9 mouse cellular contexts compared by ENCODE assay signal in genomic region chr11:31940898-31941639, GRCm38 (mm10). TPM values are rescaled to one million over a fixed set of nuclear protein-coding genes. Genes with fewer than 3 reads are reported as not detected.
DNase-seq lines count a peak whose midpoint lies in the region; ATAC-seq lines count a peak whose summit lies in the region.
"Had no signal": no experiment of that assay in that cellular context is flagged by ENCODE, and none has a peak within 500 bp of the region (broad histone marks: within the 10 kb centered on the region; RNA-seq: fewer than 3 reads in every experiment).

No protein-coding gene starts in this region.

- H3K27me3 ChIP-seq in forebrain, embryonic 13.5 days, result no peaks in the 10 kb centered on the region

- H3K4me3 ChIP-seq in forebrain, embryonic 13.5 days, result no peak overlapping the region

- H3K4me1 ChIP-seq in forebrain, embryonic 13.5 days, result peaks cover 16% of the 10 kb centered on the region

- peak overlapping the region; percentile 81 for H3K27ac ChIP-seq in forebrain, embryonic 13.5 days

- H3K9me3 ChIP-seq in forebrain, embryonic 13.5 days (replicated peaks), result no peaks in the 10 kb centered on the region

- H3K4me2 ChIP-seq in forebrain, embryonic 13.5 days, result peak overlapping the region; percentile 25
- H3K4me2 ChIP-seq: liver, embryonic 11.5 days had no signal

- H3K9ac ChIP-seq in forebrain, embryonic 13.5 days, result peak overlapping the region; percentile 38

- peak; percentile 90 for ATAC-seq in forebrain, embryonic 13.5 days
- ATAC-seq: activated CD4-positive, CD25-positive, alpha-beta regulatory T cell, adult 4 months had no signal

- 70% methylated on average over 13 of the region's 13 CpGs for WGBS in forebrain, embryonic 13.5 days

- no peaks in the 10 kb centered on the region for H3K36me3 ChIP-seq in forebrain, embryonic 13.5 days (ENCODE audit: poor library complexity, severe bottlenecking)

- DNase-seq in cerebellum, adult 18-20 months, result peak; percentile 65 to 73
- DNase-seq in layer of hippocampus, postnatal 25 days (ENCODE audit: extremely low spot score in 1 of 2, low spot score in 1 of 2), result peak; percentile 33 to 60
- peak; percentile 61 for DNase-seq in retina, postnatal 1 day
- no peak for DNase-seq in gastrocnemius, adult 8-10 months (ENCODE audit: low spot score in 2 of 2)
- no peak for DNase-seq in gastrocnemius, postnatal 25 days
- DNase-seq in adrenal gland, adult 18-20 months (ENCODE audit: low spot score in 2 of 2), result no peak

RNA-seq across cellular contexts. Expression of gene 4930524B15Rik, which starts 24.3 kb away (rescaled TPM):
- 0.10 and 0.25 TPM in 2 replicates for polyA plus RNA-seq in forebrain, embryonic 13.5 days (2015; fragmentation: Nextera tagmentation; extraction: Ambion mirVana)
- total RNA-seq in layer of hippocampus, postnatal 25 days (2021), result under 1 TPM in 1 of 2 experiments, not detected in 1; 0.12 TPM
- total RNA-seq in gastrocnemius, adult 8-10 months (2022), result not detected
- not detected for total RNA-seq in gastrocnemius, postnatal 25 days (2021)
- not detected for total RNA-seq in adrenal gland, adult 18-20 months (2021)
- polyA plus RNA-seq: activated CD4-positive, CD25-positive, alpha-beta regulatory T cell, adult 4 months; liver, embryonic 11.5 days had no signal

RNA-seq across cellular contexts. Expression of gene Nsg2, which starts 59.2 kb away (rescaled TPM):
- 358 and 394 TPM in 2 replicates for polyA plus RNA-seq in forebrain, embryonic 13.5 days (2015; fragmentation: Nextera tagmentation; extraction: Ambion mirVana)
- 100 to 1,000 TPM; 682 to 735 TPM for total RNA-seq in layer of hippocampus, postnatal 25 days (2021)
- under 1 TPM in 2 of 4 experiments, not detected in 2; 0.15 to 0.19 TPM for total RNA-seq in gastrocnemius, adult 8-10 months (2022)
- total RNA-seq in gastrocnemius, postnatal 25 days (2021), result under 1 TPM; 0.26 to 0.35 TPM
- 10 to 100 TPM; 32.0 to 51.2 TPM for total RNA-seq in adrenal gland, adult 18-20 months (2021)

Comparison
In these comparisons a context has a peak if more than half of its experiments do, and no peak if none do; other contexts are left out.
1. DNase-seq: peak in cerebellum, adult 18-20 months (2 of 2), layer of hippocampus, postnatal 25 days (2 of 2) and retina, postnatal 1 day (single experiment); none in gastrocnemius, adult 8-10 months (0 of 2), gastrocnemius, postnatal 25 days (single experiment) and adrenal gland, adult 18-20 months (0 of 2).
2. RNA of gene Nsg2, which starts 59.2 kb away (total RNA-seq): 682 to 735 TPM in layer of hippocampus, postnatal 25 days and 32.0 to 51.2 TPM in adrenal gland, adult 18-20 months; 0.26 to 0.35 TPM in gastrocnemius, postnatal 25 days and 0.15 to 0.19 TPM in gastrocnemius, adult 8-10 months; every median in the first group is over 10 times any median in the second.